Mouse (Mus musculus) MEL (cell line): ENCODE data around the gene Zmynd11. TPM values are rescaled to one million over a fixed set of nuclear protein-coding genes. Genes with fewer than 3 reads are reported as not detected.

Source experiments
- DNase-seq: peaks from one replicate; pipeline ENCODE4 v3.0.0; 2011; ENCODE audit warnings: low read depth, low spot score
- H3K27ac ChIP-seq: 2 replicates; pipeline ENCODE4 v1.5.1; 2012; ENCODE audit warnings: low read depth, mild to moderate bottlenecking, control low read depth, low read length, moderate library complexity; ENCODE audit not compliant: control insufficient read depth
- H3K27me3 ChIP-seq, 2 experiments: fragments of 150-350 bp in 1 of 2; sonication (generic) in 1 of 2; 2 replicates each; pipeline ENCODE4 v1.6.1; 2012; ENCODE audit warnings: low read length in 2 of 2, mild to moderate bottlenecking in 2 of 2, improper control_type of control experiment in 1 of 2, moderate library complexity in 1 of 2; ENCODE audit not compliant: insufficient read depth in 2 of 2, control insufficient read depth in 1 of 2
- H3K36me3 ChIP-seq, 2 experiments: 2 replicates each; pipeline ENCODE4 v1.6.1; 2012 to 2014; ENCODE audit warnings: low read length in 2 of 2, improper control_type of control experiment in 1 of 2, inconsistent platforms in 1 of 2, mild to moderate bottlenecking in 1 of 2; ENCODE audit not compliant: insufficient read depth in 2 of 2, control insufficient read depth in 1 of 2
- H3K4me1 ChIP-seq, 2 experiments: fragments of 150-350 bp in 1 of 2; sonication (generic) in 1 of 2; 2 replicates each; pipeline ENCODE4 v1.6.1; 2012; ENCODE audit warnings: low read length in 2 of 2, improper control_type of control experiment in 1 of 2, mild to moderate bottlenecking in 1 of 2; ENCODE audit not compliant: insufficient read depth in 2 of 2, control insufficient read depth in 1 of 2
- H3K4me3 ChIP-seq, 2 experiments: fragments of 150-350 bp in 1 of 2; sonication (generic) in 1 of 2; 2 replicates each; pipeline ENCODE4 v1.5.1; 2012; ENCODE audit warnings: low read depth in 2 of 2, low read length in 2 of 2, mild to moderate bottlenecking in 2 of 2, moderate library complexity in 2 of 2, control low read depth in 1 of 2, improper control_type of control experiment in 1 of 2; ENCODE audit not compliant: control insufficient read depth in 1 of 2, insufficient read depth in 1 of 2
- H3K79me2 ChIP-seq: 2 replicates; pipeline ENCODE4 v1.6.1; 2012; ENCODE audit warnings: mild to moderate bottlenecking, low read length, moderate library complexity; ENCODE audit not compliant: control insufficient read depth, poor library complexity, insufficient read depth
- H3K9ac ChIP-seq: 2 replicates; pipeline ENCODE4 v1.6.1; 2012; ENCODE audit warnings: low read depth, mild to moderate bottlenecking, control low read depth, low read length, moderate library complexity; ENCODE audit not compliant: control insufficient read depth, poor library complexity, severe bottlenecking
- H3K9me3 ChIP-seq: fragments of 150-350 bp; sonication (generic); replicated peaks from 2 replicates; pipeline ENCODE4 v1.6.1; 2012; ENCODE audit warnings: mild to moderate bottlenecking, low read length, improper control_type of control experiment, moderate library complexity; ENCODE audit not compliant: insufficient read depth
- CHD2 ChIP-seq: IDR thresholded peaks from 2 replicates; pipeline ENCODE4 v1.6.1; 2011; ENCODE audit warnings: low read length, improper control_type of control experiment
- HCFC1 ChIP-seq: IDR thresholded peaks from 2 replicates; pipeline ENCODE4 v1.6.1; 2012; ENCODE audit warnings: low read depth, mild to moderate bottlenecking, inconsistent platforms, low read length, improper control_type of control experiment, moderate library complexity
- MAZ ChIP-seq: IDR thresholded peaks from 2 replicates; pipeline ENCODE4 v1.6.1; 2012; ENCODE audit warnings: low read depth, mild to moderate bottlenecking, inconsistent platforms, low read length, improper control_type of control experiment
- POLR2A ChIP-seq, 2 experiments: IDR thresholded peaks; 2 replicates each; pipeline ENCODE4 v1.6.1; 2011 to 2012; ENCODE audit warnings: low read length in 2 of 2, mild to moderate bottlenecking in 2 of 2, control low read depth in 1 of 2, improper control_type of control experiment in 1 of 2, low read depth in 1 of 2, moderate library complexity in 1 of 2; ENCODE audit not compliant: control insufficient read depth in 1 of 2, insufficient read depth in 1 of 2, poor library complexity in 1 of 2
- POLR2AphosphoS2 ChIP-seq: IDR thresholded peaks from 2 replicates; pipeline ENCODE4 v1.6.1; 2011; ENCODE audit warnings: low read length, improper control_type of control experiment
- polyA plus RNA-seq, 2 experiments: library from polyadenylated mRNA; stranded (reverse) in 1 of 2; unstranded in 1 of 2; fragments of >175 nt in 1 of 2; fragments of >200 nt in 1 of 2; gene quantifications; 2 replicates each; pipeline versions ENCODE4 v1.2.1 to v1.2.4; 2012; ENCODE audit warnings: low replicate concordance in 2 of 2, low read depth in 1 of 2; ENCODE audit not compliant: insufficient read length in 2 of 2, insufficient read depth in 1 of 2, missing spikeins in 1 of 2
- total RNA-seq: library from RNA; depleted of rRNA; stranded (reverse); fragments of 300-350 nt; gene quantifications from 2 replicates; pipeline ENCODE4 v1.2.3, GENCODE M21; 2012

The Zmynd11 gene
- total and polyA plus RNA-seq, 3 experiments = 21.8 to 310 (median 33.0) TPM

- Histone ChIP-seq H3K79me2 (no peaks in the 10 kb centered on the region), H3K4me3 (no peak overlapping the region), H3K27ac (no peak overlapping the region), H3K27me3 (no peaks in the 10 kb centered on the region; a peak in 2 of 4 replicates), H3K36me3 (no peaks in the 10 kb centered on the region; a peak in 1 of 4 replicates)
- no peak for DNase-seq
- no peak for TF ChIP-seq HCFC1
- TF ChIP-seq POLR2AphosphoS2 = no peak
- no peak for TF ChIP-seq POLR2A (IDR thresholded peaks at IDR 0.05; ENCODE audit: control insufficient read depth in 1 of 2, insufficient read depth in 1 of 2, low read depth in 1 of 2, low read length in 2 of 2, poor library complexity in 1 of 2)
- TF ChIP-seq CHD2 = no peak
- no peak for TF ChIP-seq MAZ
- TF ChIP-seq, all 39 proteins: peak for 0
- H3K9me3 ChIP-seq = no peaks in the 10 kb centered on the region
- no peak overlapping the region for H3K9ac ChIP-seq
- H3K4me1 ChIP-seq = no peaks in the 10 kb centered on the region
Measured at GRCm38 (mm10) chr13:9635951-9636350, 129.2 kb downstream of the Zmynd11 start.
